Mouse (Mus musculus): ENCODE measurements around the gene Nt5dc1.

Gene Nt5dc1

GRCm38 (mm10) chr10:34244745-34245144 lies 173.6 kb downstream of the Nt5dc1 start:
- DNase-seq (ENCODE audit: low spot score in 2 of 2): no peak

- no peak for DNase-seq (ENCODE audit: low spot score in 2 of 2)
These were observed 179.8 kb downstream of the Nt5dc1 start for GRCm38 (mm10) chr10:34238536-34238935.

Measured in frontal cortex, postnatal 14 days (tissue).